Mouse (Mus musculus) layer of hippocampus, postnatal 36 days (tissue): ENCODE measurements at regions not wholly inside any gene's neighbourhood (a gene's known extent, or its start where the extent isn't known, plus 50 kb on each side); places are given as distances from the start of the nearest gene placed in this dataset.

Source experiments
- DNase-seq, 2 experiments: peaks; one replicate each; pipeline ENCODE4 v3.0.0; 2022

DNA sequence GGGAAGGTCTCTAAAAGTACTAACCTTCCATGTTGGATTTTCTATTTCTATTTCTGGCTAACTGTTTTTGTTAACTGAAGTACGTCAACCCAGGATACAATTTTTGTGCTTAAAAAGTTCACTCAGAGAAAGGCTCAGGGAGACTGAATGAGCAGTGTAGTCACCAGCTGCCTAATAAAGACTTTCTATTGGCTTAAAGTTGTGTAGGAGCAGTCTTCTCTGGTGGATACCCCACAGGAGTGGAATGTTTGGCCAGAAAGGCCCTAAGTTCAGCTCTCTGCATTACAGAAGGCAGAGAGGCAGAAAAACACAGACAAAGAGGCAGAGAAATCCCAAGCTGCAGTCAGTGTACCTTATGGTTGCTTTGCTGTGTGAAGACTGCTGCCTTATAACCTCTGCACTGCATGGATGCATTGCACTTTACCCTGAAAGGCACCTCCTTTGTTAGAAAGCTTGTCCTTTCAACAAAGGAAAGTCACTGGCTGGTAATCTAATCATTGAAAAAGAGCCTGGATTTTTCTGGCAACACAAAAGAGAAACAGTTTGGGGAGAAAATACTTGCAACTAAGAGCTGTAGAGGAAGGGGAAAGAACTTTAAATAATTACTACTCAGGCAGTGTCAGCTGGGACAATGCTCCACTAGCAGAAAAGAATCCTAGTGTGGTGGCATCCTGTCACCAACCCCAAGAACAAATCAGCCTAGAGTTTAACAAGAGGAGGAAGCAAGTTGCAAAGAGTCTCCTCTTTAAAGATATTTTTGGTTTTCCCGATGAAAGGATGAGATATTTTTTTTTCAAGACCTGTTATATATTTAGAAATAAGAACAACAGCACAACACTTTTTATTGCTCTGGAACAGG lies 63.0 kb upstream of the Adamts5 start:
- no peak for DNase-seq

- DNase-seq, result no peak
Measured at GRCm38 (mm10) chr16:85956006-85956562, 54.5 kb upstream of the Adamts5 start.

DNA sequence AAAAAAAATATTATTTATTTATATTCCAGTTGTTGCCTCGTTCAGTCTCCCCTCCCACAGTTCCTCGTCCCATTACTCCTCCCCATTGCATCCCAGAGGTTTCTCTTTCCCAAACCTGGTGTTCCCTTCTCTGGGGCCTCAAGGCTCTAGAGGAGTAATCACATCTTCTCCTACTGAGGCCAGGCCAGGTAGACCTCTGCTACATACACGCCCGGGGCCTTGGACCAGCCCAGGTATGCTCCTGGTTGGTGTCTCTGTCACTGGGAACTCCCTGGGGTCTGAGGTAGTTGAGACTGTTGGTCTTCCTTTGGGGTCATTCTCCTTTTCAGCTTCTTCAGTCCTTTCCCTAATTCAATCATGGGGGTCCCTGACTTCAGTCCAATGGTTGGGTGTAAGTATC lies 50.0 kb upstream of the Adamts5 start:
- no peak for DNase-seq
